ENCODE assay signal across 17 mouse cellular contexts in genomic region chr9:41099067-41099466, GRCm38 (mm10).
DNase-seq lines count a peak whose midpoint lies in the region; ATAC-seq and TF ChIP-seq lines count a peak whose summit lies in the region.
"Had no signal": no experiment of that assay in that cellular context is flagged by ENCODE, and none has a peak within 500 bp of the region (broad histone marks: within the 10 kb centered on the region; RNA-seq: fewer than 3 reads in every experiment).

No protein-coding gene starts in this region.

- peaks cover 52% of the 10 kb centered on the region for H3K4me1 ChIP-seq in kidney, embryonic 15.5 days
- peaks cover 27% of the 10 kb centered on the region for H3K4me1 ChIP-seq in embryonic facial prominence, embryonic 12.5 days
- H3K4me1 ChIP-seq in limb, embryonic 13.5 days, result peaks cover 37% of the 10 kb centered on the region
- no peaks in the 10 kb centered on the region for H3K4me1 ChIP-seq in intestine, embryonic 16.5 days (ENCODE audit: control insufficient read depth, insufficient read depth, low read length)

- peak overlapping the region; percentile 54; the same call in 1 of the 2 replicates for H3K27ac ChIP-seq in kidney, embryonic 15.5 days
- H3K27ac ChIP-seq in embryonic facial prominence, embryonic 12.5 days, result peak overlapping the region; percentile 30
- peak overlapping the region; percentile 29 for H3K27ac ChIP-seq in limb, embryonic 13.5 days
- no peak overlapping the region for H3K27ac ChIP-seq in intestine, embryonic 16.5 days (ENCODE audit: low read length)
- H3K27ac ChIP-seq: heart, embryonic 10.5 days; intestine, embryonic 15.5 days; layer of hippocampus, adult 2 months; liver, embryonic 12.5 days had no signal

- H3K4me2 ChIP-seq in kidney, embryonic 15.5 days, result no peak overlapping the region
- no peak overlapping the region for H3K4me2 ChIP-seq in embryonic facial prominence, embryonic 12.5 days (replicated peaks)
- peak overlapping the region; percentile 17; the same call in 1 of the 2 replicates for H3K4me2 ChIP-seq in limb, embryonic 13.5 days (replicated peaks)
- no peak overlapping the region for H3K4me2 ChIP-seq in intestine, embryonic 16.5 days (ENCODE audit: low read depth, low read length)
- H3K4me2 ChIP-seq: intestine, embryonic 15.5 days; liver, embryonic 12.5 days had no signal

- DNase-seq in kidney, postnatal 10 days, result no peak
- DNase-seq in Patski (ENCODE audit: low read depth, low spot score), result no peak
- no peak for DNase-seq in adrenal gland, adult 2 months
- DNase-seq: cerebellum, postnatal 25 days; gastrocnemius, postnatal 36 days; heart, postnatal 14 days; thymus, postnatal 25 days had no signal

- no peak for TF ChIP-seq CTCF in Patski (IDR thresholded peaks at IDR 0.05)

- no peak overlapping the region for H3K4me3 ChIP-seq in kidney, embryonic 15.5 days (replicated peaks)
- H3K4me3 ChIP-seq in embryonic facial prominence, embryonic 12.5 days, result no peak overlapping the region
- H3K4me3 ChIP-seq in limb, embryonic 13.5 days, result no peak overlapping the region
- no peak overlapping the region for H3K4me3 ChIP-seq in intestine, embryonic 16.5 days (ENCODE audit: low read length)
- H3K4me3 ChIP-seq: heart, embryonic 10.5 days; intestine, embryonic 15.5 days; layer of hippocampus, adult 2 months; liver, embryonic 12.5 days had no signal

- CTCF ChIA-PET in Patski (lab: Charles Lee), result interaction anchor here (0.6 to 1.3 kb wide), 7 partner anchors 11 to 108 kb away, joined by 3 read pairs; no protein-coding TSS in a partner anchor

- H3K9me3 ChIP-seq in kidney, embryonic 15.5 days (replicated peaks), result no peaks in the 10 kb centered on the region
- no peaks in the 10 kb centered on the region for H3K9me3 ChIP-seq in embryonic facial prominence, embryonic 12.5 days
- H3K9me3 ChIP-seq in limb, embryonic 13.5 days, result no peaks in the 10 kb centered on the region
- H3K9me3 ChIP-seq in intestine, embryonic 16.5 days (ENCODE audit: control insufficient read depth, low read length), result no peaks in the 10 kb centered on the region
- H3K9me3 ChIP-seq: heart, embryonic 10.5 days; intestine, embryonic 15.5 days; liver, embryonic 12.5 days had no signal

- H3K9ac ChIP-seq in kidney, embryonic 15.5 days, result no peak overlapping the region
- H3K9ac ChIP-seq in embryonic facial prominence, embryonic 12.5 days, result no peak overlapping the region
- H3K9ac ChIP-seq in limb, embryonic 13.5 days, result no peak overlapping the region
- H3K9ac ChIP-seq in intestine, embryonic 16.5 days (ENCODE audit: low read depth, low read length), result no peak overlapping the region
- H3K9ac ChIP-seq: intestine, embryonic 15.5 days; liver, embryonic 12.5 days had no signal

- in situ Hi-C loops in Patski (cut with MboI; ENCODE audit: low pct_unique_long_range_greater_than_20kb), result no loop called here

- peak; percentile 80 for ATAC-seq in kidney, embryonic 15.5 days (replicated peaks; ENCODE audit: low FRiP score)
- ATAC-seq in Patski, result peak; percentile 96
- no peak for ATAC-seq in embryonic facial prominence, embryonic 12.5 days (ENCODE audit: insufficient number of reproducible peaks, insufficient read depth, low FRiP score, low TSS enrichment)
- no peak for ATAC-seq in limb, embryonic 13.5 days (ENCODE audit: low FRiP score, low read depth)
- ATAC-seq in activated CD4-positive, CD25-positive, alpha-beta regulatory T cell, adult 4 months, result no peak
- ATAC-seq in intestine, embryonic 16.5 days, result no peak
- ATAC-seq: intestine, embryonic 15.5 days; liver, embryonic 12.5 days; lung, postnatal 0 days had no signal

- POLR2A ChIA-PET in Patski (lab: Charles Lee), result interaction anchor here (0.7 to 1.1 kb wide), 2 partner anchors 54 to 56 kb away, joined by 3 read pairs; no protein-coding TSS in a partner anchor

- no peaks in the 10 kb centered on the region for H3K36me3 ChIP-seq in kidney, embryonic 15.5 days
- H3K36me3 ChIP-seq in embryonic facial prominence, embryonic 12.5 days, result no peaks in the 10 kb centered on the region
- no peaks in the 10 kb centered on the region for H3K36me3 ChIP-seq in limb, embryonic 13.5 days
- H3K36me3 ChIP-seq in intestine, embryonic 16.5 days (ENCODE audit: control insufficient read depth, insufficient read depth, low read length), result no peaks in the 10 kb centered on the region
- H3K36me3 ChIP-seq: heart, embryonic 10.5 days; intestine, embryonic 15.5 days; liver, embryonic 12.5 days had no signal

- 29% methylated on average over 5 of the region's 5 CpGs for WGBS in kidney, embryonic 15.5 days
- WGBS in embryonic facial prominence, embryonic 12.5 days, result 20% methylated on average over 5 of the region's 5 CpGs
- WGBS in limb, embryonic 13.5 days, result 30% methylated on average over 5 of the region's 5 CpGs
- 67% methylated on average over 5 of the region's 5 CpGs for WGBS in intestine, embryonic 16.5 days

- no peaks in the 10 kb centered on the region for H3K27me3 ChIP-seq in kidney, embryonic 15.5 days
- H3K27me3 ChIP-seq in Patski, result no peaks in the 10 kb centered on the region
- no peaks in the 10 kb centered on the region for H3K27me3 ChIP-seq in embryonic facial prominence, embryonic 12.5 days
- no peaks in the 10 kb centered on the region for H3K27me3 ChIP-seq in limb, embryonic 13.5 days
- H3K27me3 ChIP-seq in intestine, embryonic 16.5 days (replicated peaks; ENCODE audit: control insufficient read depth, insufficient read depth, low read length), result no peaks in the 10 kb centered on the region
- H3K27me3 ChIP-seq: intestine, embryonic 15.5 days; liver, embryonic 12.5 days had no signal

Comparison
In these comparisons a context has a peak if more than half of its experiments do, and no peak if none do; other contexts are left out.
1. ATAC-seq: peak in kidney, embryonic 15.5 days (single experiment) and Patski (single experiment); none in embryonic facial prominence, embryonic 12.5 days (single experiment), limb, embryonic 13.5 days (single experiment), activated CD4-positive, CD25-positive, alpha-beta regulatory T cell, adult 4 months (single experiment) and intestine, embryonic 16.5 days (single experiment).